Mouse (Mus musculus): ENCODE results near the gene Khnyn. TPM values are rescaled to one million over a fixed set of nuclear protein-coding genes. Genes with fewer than 3 reads are reported as not detected.
A peak's percentile ranks its signal among the peaks of the same experiment; 100 is the strongest.

Gene Khnyn
- total and polyA plus RNA-seq, 2 experiments from 2014 or later: 5.3 to 20.0 TPM

DNA sequence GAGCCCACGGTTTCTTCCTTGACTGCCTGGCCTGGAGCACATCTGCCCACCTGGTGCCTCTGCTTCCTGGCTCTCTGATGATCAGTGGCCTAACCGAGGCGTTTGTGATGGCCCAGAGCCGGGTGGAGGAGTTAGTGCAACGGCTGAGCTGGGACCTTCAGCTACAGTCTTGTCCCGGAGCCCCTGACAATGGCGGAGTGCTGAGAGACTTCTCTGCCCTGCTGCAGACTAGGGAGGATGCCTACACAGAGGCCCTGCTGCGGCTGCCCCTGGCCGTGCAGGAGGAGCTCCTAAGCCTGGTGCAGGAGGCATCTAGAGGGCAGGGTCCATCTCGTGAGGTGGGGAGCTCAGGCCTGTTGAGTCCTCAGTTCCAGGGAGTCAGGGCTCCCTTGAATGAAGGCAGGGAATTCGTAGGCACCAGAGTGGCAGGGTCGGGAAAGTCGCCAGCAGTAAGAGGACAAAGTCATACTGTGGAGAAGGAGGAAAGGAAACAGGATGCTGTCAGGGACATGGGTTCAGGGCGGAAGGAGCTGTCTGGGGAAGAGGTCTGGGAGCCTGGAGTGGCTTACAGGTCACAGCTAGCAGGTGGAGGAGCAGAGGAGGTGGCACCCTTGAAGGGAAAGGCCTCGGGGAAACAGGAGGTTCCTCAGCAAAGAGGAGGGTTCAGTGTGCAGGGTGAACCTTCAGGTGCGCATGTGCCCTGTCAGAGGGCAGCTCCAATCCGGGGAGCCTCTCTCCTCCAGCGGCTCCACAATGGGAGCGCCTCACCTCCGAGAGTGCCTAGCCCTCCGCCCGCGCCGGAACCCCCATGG lies 2.0 kb downstream of the Khnyn start:
- Histone ChIP-seq H3K4me1 (ENCODE audit: insufficient read depth) (peaks cover 10% of the 10 kb centered on the region), H3K36me3 (ENCODE audit: insufficient read depth) (peaks cover 33% of the 10 kb centered on the region), H3K4me2 (ENCODE audit: low read depth) (no peak overlapping the region), H3K9ac (0 out of 2 replicates have a peak overlapping the region, but pooled peaks have one; percentile 87), H3K4me3 (ENCODE audit: low read depth, low read length) (no peak overlapping the region), H3K27me3 (ENCODE audit: insufficient read depth, low read length) (no peaks in the 10 kb centered on the region), H3K9me3 (ENCODE audit: low read length) (no peaks in the 10 kb centered on the region), H3K27ac (ENCODE audit: low read depth, low read length) (no peak overlapping the region)
- DNase-seq: no peak
- TF ChIP-seq CTCF (IDR thresholded peaks at IDR 0.05; ENCODE audit: low read depth): no peak
- 85% methylated on average over 24 of the region's 24 CpGs for WGBS
- ATAC-seq: no peak

DNA sequence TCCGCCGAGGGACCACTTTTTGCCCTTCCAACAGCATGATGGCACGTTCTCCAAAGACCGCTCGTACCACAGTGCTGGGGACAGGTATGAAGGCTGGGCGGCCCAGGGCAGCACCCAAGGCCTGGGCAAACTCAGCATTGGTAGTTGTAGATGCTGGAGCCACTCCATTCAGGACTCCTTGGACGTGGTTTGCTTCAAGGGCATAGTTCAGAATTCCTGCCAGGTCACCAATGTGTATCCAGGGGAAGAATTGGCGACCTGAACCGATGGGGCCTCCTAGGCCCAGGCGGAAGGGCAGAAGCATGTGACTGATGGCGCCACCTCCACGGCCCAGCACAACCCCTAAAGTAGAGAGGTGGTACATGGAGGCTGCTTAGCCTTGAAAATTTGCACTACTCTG lies 12.9 kb downstream of the Khnyn start:
- H3K9ac ChIP-seq: no peak overlapping the region
- 0 out of 2 replicates have a peak, but pooled peaks cover 6% of the 10 kb centered on the region for H3K4me1 ChIP-seq (ENCODE audit: insufficient read depth)
- DNase-seq: no peak
- TF ChIP-seq CTCF (IDR thresholded peaks at IDR 0.05; ENCODE audit: low read depth): no peak
- H3K27ac ChIP-seq (ENCODE audit: low read depth, low read length): no peak overlapping the region
- H3K4me3 ChIP-seq (ENCODE audit: low read depth, low read length): no peak overlapping the region
- H3K36me3 ChIP-seq (ENCODE audit: insufficient read depth): peaks cover 46% of the 10 kb centered on the region
- no peaks in the 10 kb centered on the region for H3K9me3 ChIP-seq (ENCODE audit: low read length)
- ATAC-seq: no peak
- WGBS: 93% methylated on average over 12 of the region's 12 CpGs
- no peak overlapping the region for H3K4me2 ChIP-seq (ENCODE audit: low read depth)
- no peaks in the 10 kb centered on the region for H3K27me3 ChIP-seq (ENCODE audit: insufficient read depth, low read length)

DNA sequence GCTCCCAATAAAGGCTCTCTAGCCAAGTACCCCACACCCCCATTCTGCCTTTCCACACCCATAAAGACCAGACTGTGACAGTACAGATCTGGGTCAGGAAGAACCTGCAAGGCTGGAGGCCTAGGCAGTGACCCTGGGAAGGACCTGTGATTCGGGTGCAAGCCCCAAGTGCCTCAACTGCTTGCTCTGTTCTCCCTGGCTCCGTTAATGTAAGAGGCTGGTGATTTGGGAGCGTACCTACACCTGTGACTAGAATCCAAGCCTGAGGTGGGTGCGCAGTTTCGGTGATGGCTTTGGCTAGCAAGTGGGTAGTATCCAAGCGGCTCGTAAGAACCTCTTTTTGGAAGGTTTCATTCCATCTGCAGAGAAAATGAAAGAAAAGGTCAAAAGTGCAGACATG lies 14.2 kb downstream of the Khnyn start:
- no peak for ATAC-seq
- peaks cover 43% of the 10 kb centered on the region for H3K36me3 ChIP-seq (ENCODE audit: insufficient read depth)
- TF ChIP-seq CTCF (IDR thresholded peaks at IDR 0.05; ENCODE audit: low read depth): no peak
- 0 out of 2 replicates have a peak, but pooled peaks cover 6% of the 10 kb centered on the region for H3K4me1 ChIP-seq (ENCODE audit: insufficient read depth)
- no peak for DNase-seq
- H3K9ac ChIP-seq: no peak overlapping the region; the same call in 1 of the 2 replicates
- H3K9me3 ChIP-seq (ENCODE audit: low read length): no peaks in the 10 kb centered on the region
- no peaks in the 10 kb centered on the region for H3K27me3 ChIP-seq (ENCODE audit: insufficient read depth, low read length)
- WGBS: 89% methylated on average over 7 of the region's 7 CpGs
- no peak overlapping the region for H3K27ac ChIP-seq (ENCODE audit: low read depth, low read length)
- H3K4me2 ChIP-seq (ENCODE audit: low read depth): peak overlapping the region; percentile 95; the same call in 1 of the 2 replicates
- H3K4me3 ChIP-seq (ENCODE audit: low read depth, low read length): peak overlapping the region; percentile 52; the same call in 1 of the 2 replicates

DNA sequence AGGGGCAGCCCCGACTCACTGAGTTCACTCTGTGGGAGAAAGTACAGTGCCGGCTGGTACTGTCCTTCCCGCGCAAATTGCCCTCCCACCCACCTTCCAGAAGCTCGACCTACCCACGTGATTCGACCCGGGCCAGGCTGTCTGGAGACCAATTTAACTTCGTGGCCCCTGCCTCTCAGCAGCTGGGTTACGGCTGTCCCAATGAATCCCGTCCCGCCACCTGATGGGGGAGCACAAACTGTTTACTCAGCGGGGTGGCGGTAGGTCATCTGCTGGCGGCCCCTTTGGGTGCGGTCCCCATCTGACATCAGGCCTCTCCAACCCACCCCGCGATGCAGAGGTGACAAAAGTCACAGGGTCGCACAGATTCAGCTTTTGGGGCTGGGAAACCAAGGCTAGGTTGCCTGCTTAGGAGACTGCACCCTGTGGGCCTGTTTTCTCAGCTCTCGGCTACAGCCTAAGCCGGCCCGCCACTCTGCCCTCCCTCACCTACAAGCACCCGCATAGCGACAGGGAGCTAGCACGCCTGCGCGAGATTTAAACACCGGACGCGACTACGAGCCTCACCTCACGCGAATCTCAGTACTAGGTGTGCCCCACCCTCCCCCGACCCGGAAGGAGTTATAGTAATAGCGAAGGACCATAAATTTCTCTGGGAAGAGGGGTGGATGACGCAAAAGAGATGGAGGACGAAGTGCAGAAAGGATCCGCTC lies 15.1 kb downstream of the Khnyn start, which contains the start of gene Sdr39u1:
TSS of gene Sdr39u1 (minus strand) at position 593 of the 713 bp plus-strand sequence.
- H3K4me2 ChIP-seq (ENCODE audit: low read depth): peak within 1 kb of the TSS; percentile 95
- no peaks in the 10 kb centered on the region for H3K27me3 ChIP-seq (ENCODE audit: insufficient read depth, low read length)
- H3K9ac ChIP-seq: peak within 1 kb of the TSS; percentile 85
- DNase-seq (peak; percentile 94), ATAC-seq (peak; percentile 98)
- H3K36me3 ChIP-seq (ENCODE audit: insufficient read depth): peaks cover 33% of the 10 kb centered on the region
- 3% methylated on average over 39 of the region's 39 CpGs for WGBS
- peak within 1 kb of the TSS; percentile 52 for H3K4me3 ChIP-seq (ENCODE audit: low read depth, low read length)
- no peaks in the 10 kb centered on the region for H3K9me3 ChIP-seq (ENCODE audit: low read length)
- 0 out of 2 replicates have a peak, but pooled peaks cover 6% of the 10 kb centered on the region for H3K4me1 ChIP-seq (ENCODE audit: insufficient read depth)
- peak within 1 kb of the TSS; percentile 76 for H3K27ac ChIP-seq (ENCODE audit: low read depth, low read length)
- peak; percentile 4; the same call in 1 of the 2 replicates for TF ChIP-seq CTCF (IDR thresholded peaks at IDR 0.05; ENCODE audit: low read depth)

DNA sequence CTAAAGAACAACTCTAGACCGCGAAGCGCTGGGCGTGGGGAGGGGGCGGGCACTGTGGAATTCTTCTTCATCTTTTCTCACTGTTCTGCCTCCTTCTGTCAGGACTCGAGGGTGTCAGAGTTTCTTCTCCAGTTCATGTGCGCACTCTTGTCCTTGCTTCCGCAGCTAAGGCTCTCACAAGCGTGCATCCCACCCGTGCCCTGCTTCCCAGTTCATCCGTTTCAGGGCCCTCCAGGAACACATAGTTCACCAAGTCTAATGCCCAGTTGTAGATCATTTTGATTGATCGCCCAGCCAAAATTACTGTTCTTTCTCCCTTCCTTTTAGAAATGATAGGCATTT lies 15.6 kb downstream of the Khnyn start:
- Histone ChIP-seq H3K4me3 (ENCODE audit: low read depth, low read length) (peak overlapping the region; percentile 52), H3K36me3 (ENCODE audit: insufficient read depth) (peaks cover 28% of the 10 kb centered on the region), H3K9ac (peak overlapping the region; percentile 85), H3K27ac (ENCODE audit: low read depth, low read length) (peak overlapping the region; percentile 76), H3K4me1 (ENCODE audit: insufficient read depth) (0 out of 2 replicates have a peak, but pooled peaks cover 6% of the 10 kb centered on the region), H3K27me3 (ENCODE audit: insufficient read depth, low read length) (no peaks in the 10 kb centered on the region), H3K4me2 (ENCODE audit: low read depth) (peak overlapping the region; percentile 95), H3K9me3 (ENCODE audit: low read length) (no peaks in the 10 kb centered on the region)
- DNase-seq: no peak
- peak; percentile 54 for ATAC-seq
- WGBS: 6% methylated on average over 12 of the region's 12 CpGs
- 0 out of 2 replicates have a peak, but pooled peaks have one; percentile 6 for TF ChIP-seq CTCF (IDR thresholded peaks at IDR 0.05; ENCODE audit: low read depth)

DNA sequence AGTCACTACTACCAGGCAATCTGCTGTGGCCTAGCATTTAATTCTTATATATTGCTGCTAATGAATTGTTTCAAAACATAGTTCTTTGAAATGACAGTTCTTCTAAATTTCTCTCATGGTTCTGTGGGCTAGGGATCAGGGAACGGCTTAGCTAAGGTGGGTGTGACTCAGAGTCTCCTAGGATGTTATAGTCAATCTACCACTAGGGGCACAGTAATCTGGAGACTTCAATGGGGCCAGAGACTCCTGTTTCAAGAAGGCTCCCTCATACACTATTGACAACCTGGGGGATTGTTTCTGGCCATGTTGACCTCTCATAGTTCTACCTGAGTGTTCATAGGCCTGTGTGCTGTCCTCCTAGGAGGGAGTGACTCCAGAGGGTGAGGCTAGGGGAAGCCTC lies 20.8 kb downstream of the Khnyn start:
- H3K4me1 ChIP-seq (ENCODE audit: insufficient read depth): no peaks in the 10 kb centered on the region
- no peak overlapping the region for H3K4me2 ChIP-seq (ENCODE audit: low read depth)
- H3K36me3 ChIP-seq (ENCODE audit: insufficient read depth): no peaks in the 10 kb centered on the region
- no peak overlapping the region for H3K27ac ChIP-seq (ENCODE audit: low read depth, low read length)
- no peaks in the 10 kb centered on the region for H3K27me3 ChIP-seq (ENCODE audit: insufficient read depth, low read length)
- ATAC-seq (no peak), DNase-seq (no peak)
- 33% methylated on average over 1 of the region's 1 CpGs for WGBS
- peak; percentile 54 for TF ChIP-seq CTCF (IDR thresholded peaks at IDR 0.05; ENCODE audit: low read depth)
- H3K9me3 ChIP-seq (ENCODE audit: low read length): no peaks in the 10 kb centered on the region
- H3K9ac ChIP-seq: no peak overlapping the region
- H3K4me3 ChIP-seq (ENCODE audit: low read depth, low read length): no peak overlapping the region

DNA sequence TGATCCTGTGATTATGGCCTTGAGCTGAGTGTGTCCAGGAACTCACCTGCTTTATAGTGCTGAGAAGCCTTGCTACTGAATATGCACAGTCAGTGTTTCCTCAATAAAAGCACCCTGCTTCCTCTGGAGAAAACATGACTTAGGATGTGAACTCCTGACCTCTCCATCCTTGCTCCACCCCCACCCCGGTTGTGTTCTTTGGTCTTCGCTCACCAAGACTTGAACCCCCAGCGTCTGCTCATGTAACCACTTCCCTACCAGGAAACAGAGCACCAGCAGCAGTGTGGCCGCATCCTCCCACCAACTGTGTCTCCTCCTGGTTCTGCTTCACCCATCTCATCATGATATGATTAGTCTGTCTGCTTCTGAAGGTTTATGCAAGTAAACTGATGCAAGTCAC lies 28.7 kb downstream of the Khnyn start:
- no peaks in the 10 kb centered on the region for H3K36me3 ChIP-seq (ENCODE audit: insufficient read depth)
- ATAC-seq: no peak
- H3K4me3 ChIP-seq (ENCODE audit: low read depth, low read length): no peak overlapping the region
- no peaks in the 10 kb centered on the region for H3K27me3 ChIP-seq (ENCODE audit: insufficient read depth, low read length)
- no peaks in the 10 kb centered on the region for H3K4me1 ChIP-seq (ENCODE audit: insufficient read depth)
- H3K4me2 ChIP-seq (ENCODE audit: low read depth): no peak overlapping the region
- no peaks in the 10 kb centered on the region for H3K9me3 ChIP-seq (ENCODE audit: low read length)
- WGBS: 64% methylated on average over 4 of the region's 4 CpGs
- no peak overlapping the region for H3K27ac ChIP-seq (ENCODE audit: low read depth, low read length)
- no peak for DNase-seq
- no peak overlapping the region for H3K9ac ChIP-seq
- TF ChIP-seq CTCF (IDR thresholded peaks at IDR 0.05; ENCODE audit: low read depth): no peak
